ENCODE assay signal across 20 mouse cellular contexts in the genomic region with DNA sequence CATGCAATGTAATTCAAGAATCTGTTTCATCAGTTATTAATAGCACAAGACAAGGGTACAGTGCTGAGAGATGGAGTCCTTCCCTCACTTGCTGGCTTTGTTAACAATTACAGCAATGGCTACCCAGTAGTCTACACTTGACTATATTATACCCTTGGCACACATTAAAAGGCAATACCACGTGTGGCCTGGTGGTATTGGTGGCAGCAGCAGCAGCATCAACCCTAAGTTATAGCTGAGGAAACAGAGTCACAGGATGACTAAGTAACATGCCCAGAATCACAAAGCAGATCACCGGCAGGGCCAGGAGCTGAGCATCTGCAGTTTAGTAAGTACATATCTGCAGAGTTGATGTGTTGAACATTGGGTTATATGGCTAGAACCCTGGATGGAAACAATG. TPM values are rescaled to one million over a fixed set of nuclear protein-coding genes. Genes with fewer than 3 reads are reported as not detected.
A peak's percentile ranks its signal among the peaks of the same experiment; 100 is the strongest.
DNase-seq lines count a peak whose midpoint lies in the region; ATAC-seq and TF ChIP-seq lines count a peak whose summit lies in the region.
"Had no signal": no experiment of that assay in that cellular context is flagged by ENCODE, and none has a peak within 500 bp of the region (broad histone marks: within the 10 kb centered on the region; RNA-seq: fewer than 3 reads in every experiment).

No protein-coding gene starts in this region.

- H3K36me3 ChIP-seq in liver, postnatal 0 days (replicated peaks; ENCODE audit: insufficient read depth, low read length): no peaks in the 10 kb centered on the region
- no peaks in the 10 kb centered on the region for H3K36me3 ChIP-seq in liver, embryonic 12.5 days
- H3K36me3 ChIP-seq in C2C12 (ENCODE audit: control insufficient read depth, insufficient read depth): no peaks in the 10 kb centered on the region
- H3K36me3 ChIP-seq: heart, embryonic 12.5 days; hindbrain, embryonic 13.5 days; intestine, embryonic 15.5 days; kidney, embryonic 15.5 days; limb, embryonic 12.5 days; liver, embryonic 13.5 days; lung, embryonic 15.5 days had no signal

- TF ChIP-seq CTCF in liver, postnatal 0 days (IDR thresholded peaks at IDR 0.05; ENCODE audit: low read depth): 0 out of 2 replicates have a peak, but pooled peaks have one; percentile 4
- TF ChIP-seq CTCF in C2C12 (IDR thresholded peaks at IDR 0.05; ENCODE audit: control insufficient read depth, insufficient read depth, insufficient read length): peak; percentile 18

- H3ac ChIP-seq in C2C12 (ENCODE audit: control insufficient read depth, insufficient read length, low read depth): no peak overlapping the region

- WGBS in liver, postnatal 0 days (ENCODE audit: insufficient replicate concordance): 57% methylated on average over 2 of the region's 2 CpGs
- WGBS in liver, embryonic 12.5 days (ENCODE audit: insufficient replicate concordance): 54% methylated on average over 2 of the region's 2 CpGs

- TF ChIP-seq EP300 in liver, postnatal 0 days (IDR thresholded peaks at IDR 0.05; ENCODE audit: low read depth): no peak

- H3K4me2 ChIP-seq in liver, postnatal 0 days (ENCODE audit: low read depth, low read length): no peak overlapping the region
- no peak overlapping the region for H3K4me2 ChIP-seq in liver, embryonic 12.5 days
- H3K4me2 ChIP-seq: heart, embryonic 12.5 days; hindbrain, embryonic 13.5 days; intestine, embryonic 15.5 days; kidney, embryonic 15.5 days; limb, embryonic 12.5 days; liver, embryonic 13.5 days; lung, embryonic 15.5 days; midbrain, embryonic 11.5 days had no signal

- H3K79me3 ChIP-seq in C2C12 (ENCODE audit: low read depth): no peaks in the 10 kb centered on the region

- no peak overlapping the region for H3K27ac ChIP-seq in liver, postnatal 0 days (ENCODE audit: low read depth)
- H3K27ac ChIP-seq in liver, embryonic 12.5 days: no peak overlapping the region
- H3K27ac ChIP-seq: hindbrain, embryonic 13.5 days; intestine, embryonic 15.5 days; kidney, embryonic 15.5 days; limb, embryonic 12.5 days; liver, embryonic 13.5 days; lung, embryonic 15.5 days had no signal

- DNase-seq in liver, postnatal 0 days: no peak
- peak; percentile 43 for DNase-seq in NIH3T3 (ENCODE audit: low read depth)
- no peak for DNase-seq in cerebellum, adult 8-10 months
- no peak for DNase-seq in kidney, adult 9 months
- DNase-seq: cerebellum, adult 2 months; gastrocnemius, postnatal 25 days; heart, postnatal 14 days; liver, embryonic 13.5 days; thymus, postnatal 4 days had no signal

- H3K27me3 ChIP-seq in liver, postnatal 0 days (ENCODE audit: insufficient read depth, low read length): no peaks in the 10 kb centered on the region
- no peaks in the 10 kb centered on the region for H3K27me3 ChIP-seq in liver, embryonic 12.5 days (replicated peaks)
- H3K27me3 ChIP-seq in C2C12 (ENCODE audit: control insufficient read depth, insufficient read depth, insufficient read length): no peaks in the 10 kb centered on the region
- H3K27me3 ChIP-seq: heart, embryonic 12.5 days; hindbrain, embryonic 13.5 days; intestine, embryonic 15.5 days; kidney, embryonic 15.5 days; limb, embryonic 12.5 days; liver, embryonic 13.5 days; lung, embryonic 15.5 days had no signal

- no peak overlapping the region for H3K4me3 ChIP-seq in liver, postnatal 0 days (ENCODE audit: low read depth, low read length)
- no peak overlapping the region for H3K4me3 ChIP-seq in liver, embryonic 12.5 days
- no peak overlapping the region for H3K4me3 ChIP-seq in C2C12 (ENCODE audit: insufficient read depth, poor library complexity, severe bottlenecking)
- H3K4me3 ChIP-seq: heart, embryonic 12.5 days; hindbrain, embryonic 13.5 days; intestine, embryonic 15.5 days; kidney, embryonic 15.5 days; limb, embryonic 12.5 days; liver, embryonic 13.5 days; lung, embryonic 15.5 days had no signal

- no peaks in the 10 kb centered on the region for H3K9me3 ChIP-seq in liver, postnatal 0 days (ENCODE audit: low read length)
- no peaks in the 10 kb centered on the region; the same call in 1 of the 2 replicates for H3K9me3 ChIP-seq in liver, embryonic 12.5 days (replicated peaks)
- H3K9me3 ChIP-seq: heart, embryonic 12.5 days; hindbrain, embryonic 13.5 days; intestine, embryonic 15.5 days; liver, embryonic 13.5 days; lung, embryonic 15.5 days had no signal

- no peaks in the 10 kb centered on the region for H3K79me2 ChIP-seq in C2C12 (ENCODE audit: control insufficient read depth, insufficient read depth)

- peaks cover 13% of the 10 kb centered on the region for H3K4me1 ChIP-seq in liver, postnatal 0 days (ENCODE audit: insufficient read depth)
- H3K4me1 ChIP-seq in liver, embryonic 12.5 days: no peaks in the 10 kb centered on the region
- H3K4me1 ChIP-seq: heart, embryonic 12.5 days; hindbrain, embryonic 13.5 days; kidney, embryonic 15.5 days; limb, embryonic 12.5 days; liver, embryonic 13.5 days; lung, embryonic 15.5 days had no signal

- H3K9ac ChIP-seq in liver, postnatal 0 days (replicated peaks): no peak overlapping the region
- H3K9ac ChIP-seq in liver, embryonic 12.5 days: no peak overlapping the region
- H3K9ac ChIP-seq: heart, embryonic 12.5 days; hindbrain, embryonic 13.5 days; intestine, embryonic 15.5 days; kidney, embryonic 15.5 days; limb, embryonic 12.5 days; liver, embryonic 13.5 days; lung, embryonic 15.5 days had no signal

- ATAC-seq in liver, postnatal 0 days: no peak
- no peak for ATAC-seq in liver, embryonic 12.5 days
- peak; percentile 74 for ATAC-seq in inflammation-experienced regulatory T-cells, adult 6 months
- ATAC-seq: forebrain, embryonic 16.5 days; intestine, embryonic 15.5 days had no signal

TF ChIP-seq in C2C12, 6 proteins besides CTCF, POLR2A, EP300 and RAD21:
- TF ChIP-seq FOSL1 (IDR thresholded peaks at IDR 0.05; ENCODE audit: insufficient read depth, low read length, poor library complexity, severe bottlenecking): no peak
- no peak for TF ChIP-seq MYOG (IDR thresholded peaks at IDR 0.05; ENCODE audit: control insufficient read depth, extremely low read depth, insufficient read length)
- TF ChIP-seq MYOD1 (IDR thresholded peaks at IDR 0.05; ENCODE audit: control insufficient read depth, insufficient read length, low read depth): no peak
- TF ChIP-seq USF1 (IDR thresholded peaks at IDR 0.05; ENCODE audit: low read depth): no peak
- no peak for TF ChIP-seq MAX (IDR thresholded peaks at IDR 0.05)
- no peak for TF ChIP-seq CEBPB (IDR thresholded peaks at IDR 0.05; ENCODE audit: low read depth)

RNA-seq across cellular contexts. Expression of gene Znrf2, which starts 22.3 kb away (rescaled TPM):
- 4.4 and 4.9 TPM in 2 replicates for polyA plus RNA-seq in liver, postnatal 0 days (2015; fragmentation: Nextera tagmentation; extraction: Ambion mirVana)
- 2.9 and 3.2 TPM in 2 replicates for polyA plus RNA-seq in liver, embryonic 12.5 days (2016; fragmentation: Nextera tagmentation; extraction: Ambion mirVana)
- polyA plus RNA-seq in C2C12 (2012; fragmentation: generic; extraction: Trizol): 3.1 TPM
- 10 to 100 TPM; 22.3 to 28.7 (median 23.7) TPM for polyA plus RNA-seq in inflammation-experienced regulatory T-cells, adult 6 months (2017; shearing (Covaris generic))
